Mouse (Mus musculus): ENCODE measurements around the gene Cep152.

Gene Cep152

DNA sequence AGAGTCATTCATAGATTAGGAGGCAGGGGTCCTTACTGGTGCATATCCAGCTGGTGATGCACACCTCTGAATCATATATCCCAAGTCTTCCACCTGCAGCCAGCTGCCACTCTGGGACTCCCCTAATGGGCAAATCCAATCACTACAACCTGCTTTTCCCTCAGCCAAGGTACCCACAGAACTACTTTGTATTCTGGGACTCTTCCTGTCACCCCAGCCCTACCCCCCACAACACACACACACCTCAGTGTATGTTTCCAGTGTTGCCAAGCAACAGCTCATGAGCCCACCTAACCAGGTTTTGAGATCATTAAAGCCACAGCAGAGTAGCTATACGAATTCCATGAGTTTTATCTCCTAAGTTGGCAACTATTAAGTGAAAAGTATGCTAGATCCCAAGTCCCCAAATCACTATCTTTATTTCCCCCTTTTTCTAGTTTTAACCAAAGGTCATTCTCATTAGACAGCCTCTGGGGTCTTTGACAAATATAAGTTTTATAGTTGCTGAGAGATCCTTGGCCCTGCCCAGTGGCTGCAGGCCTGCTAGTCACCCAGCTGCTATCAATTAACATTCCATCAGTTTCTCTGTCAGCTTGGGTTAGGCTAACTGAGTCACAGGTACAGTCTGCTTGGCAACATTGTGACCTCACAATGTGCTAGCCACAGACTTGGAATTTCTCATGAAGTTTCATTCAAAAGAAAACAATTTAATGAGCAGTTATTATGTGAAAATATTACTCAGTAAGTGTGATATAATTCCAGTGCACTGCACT is 75.9 kb downstream of the Cep152 start:
- no peak for DNase-seq

- DNase-seq: no peak
Measured at GRCm38 (mm10) chr2:125544986-125545385, 79.9 kb downstream of the Cep152 start.

DNA sequence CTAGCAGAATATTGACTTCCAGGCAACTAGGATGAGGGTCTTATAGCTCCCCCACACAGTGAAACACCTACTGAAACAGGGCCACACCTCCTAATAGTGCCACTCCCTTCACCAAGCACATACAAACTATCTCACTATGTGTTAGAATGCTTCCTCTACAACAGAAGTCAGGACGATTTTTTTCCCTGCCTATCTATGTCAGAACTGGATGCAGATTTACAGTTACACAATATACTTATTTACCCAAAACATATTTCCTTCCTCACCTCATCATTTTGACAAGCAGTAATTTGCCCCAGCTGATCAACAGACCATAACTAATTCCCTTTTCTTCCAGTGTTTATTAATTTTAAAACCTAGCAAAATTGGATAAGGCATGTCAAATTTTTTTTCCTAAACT is 81.3 kb downstream of the Cep152 start:
- DNase-seq: no peak

DNA sequence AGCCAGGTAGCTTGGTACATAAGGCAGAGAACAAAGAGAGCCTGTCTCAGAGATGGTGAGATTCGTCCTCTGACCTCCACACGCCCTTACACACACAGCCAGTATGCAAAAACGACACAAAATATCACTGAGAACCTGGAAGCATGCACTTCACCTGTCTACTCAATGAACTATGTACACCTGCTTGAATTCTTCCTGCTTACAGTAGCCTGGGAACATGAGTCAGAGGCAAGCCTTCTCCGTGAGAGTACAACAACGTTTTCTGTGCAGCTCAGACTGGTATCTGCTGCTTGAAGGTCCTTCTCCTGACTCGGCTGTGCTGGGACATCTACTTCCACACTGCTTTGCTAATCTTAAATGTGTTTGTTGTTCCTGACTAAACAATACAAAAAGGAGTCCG is 83.5 kb downstream of the Cep152 start:
- DNase-seq: no peak

DNA sequence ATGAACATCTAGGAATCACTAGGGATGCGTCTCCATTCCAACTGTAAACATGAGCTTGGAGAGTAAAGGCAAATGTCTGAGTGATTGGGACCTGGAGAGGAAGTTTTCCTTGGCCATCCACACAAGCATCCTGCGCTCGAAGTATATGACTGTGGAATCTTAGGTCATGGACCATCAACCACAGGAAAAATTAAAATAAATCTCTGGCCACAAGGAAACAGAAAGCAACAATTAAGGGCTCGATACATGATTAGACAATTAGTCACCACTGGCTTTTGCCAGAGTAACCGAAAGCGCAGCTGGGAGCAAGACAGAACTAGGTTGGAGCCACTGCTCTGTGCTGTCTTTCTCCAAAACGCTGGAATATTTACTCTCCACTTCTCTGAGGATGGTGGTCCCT is 84.3 kb downstream of the Cep152 start:
- no peak for DNase-seq

GRCm38 (mm10) chr2:125539640-125540039 is 85.3 kb downstream of the Cep152 start:
- DNase-seq: no peak

DNA sequence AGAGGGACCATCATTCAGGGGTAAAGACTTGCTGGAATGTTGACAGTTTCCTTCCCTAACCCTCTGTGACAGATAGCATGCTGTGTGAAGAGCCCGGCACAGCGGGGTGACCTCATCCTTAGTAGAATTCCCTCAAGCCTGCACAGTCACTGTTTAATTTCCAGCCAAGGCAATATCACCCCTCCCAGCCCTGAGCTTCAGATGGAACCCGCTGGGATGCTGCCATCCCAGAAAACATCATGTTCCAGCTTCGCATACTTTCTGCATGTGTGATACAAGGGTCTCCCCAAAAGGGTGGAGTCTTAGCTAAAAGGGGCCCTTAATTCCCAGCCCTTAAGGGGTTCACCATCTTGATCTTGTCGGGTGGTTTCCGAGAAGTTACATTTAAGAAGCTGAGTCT is 94.2 kb downstream of the Cep152 start:
- no peak for DNase-seq

- no peak for DNase-seq
Measured at GRCm38 (mm10) chr2:125526566-125526965, 98.3 kb downstream of the Cep152 start.

DNA sequence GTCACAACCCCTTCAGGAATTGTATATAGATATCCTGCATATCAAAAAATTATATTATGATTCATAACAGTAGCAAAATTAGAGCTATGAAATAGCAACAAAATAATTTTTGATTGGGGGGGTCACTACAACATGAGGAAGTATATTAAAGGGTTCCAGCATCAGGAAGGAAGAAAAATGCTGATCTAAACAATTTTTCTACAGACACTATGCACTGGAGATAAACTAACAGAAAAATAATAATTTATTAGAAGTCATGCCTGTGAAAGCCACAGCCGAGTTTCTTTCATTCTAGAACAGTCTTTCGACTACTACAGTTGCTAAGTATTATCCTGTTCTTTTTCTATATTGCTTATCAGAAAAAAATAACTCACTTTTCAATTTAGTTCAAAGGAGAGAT is 99.4 kb downstream of the Cep152 start:
- no peak for DNase-seq

DNA sequence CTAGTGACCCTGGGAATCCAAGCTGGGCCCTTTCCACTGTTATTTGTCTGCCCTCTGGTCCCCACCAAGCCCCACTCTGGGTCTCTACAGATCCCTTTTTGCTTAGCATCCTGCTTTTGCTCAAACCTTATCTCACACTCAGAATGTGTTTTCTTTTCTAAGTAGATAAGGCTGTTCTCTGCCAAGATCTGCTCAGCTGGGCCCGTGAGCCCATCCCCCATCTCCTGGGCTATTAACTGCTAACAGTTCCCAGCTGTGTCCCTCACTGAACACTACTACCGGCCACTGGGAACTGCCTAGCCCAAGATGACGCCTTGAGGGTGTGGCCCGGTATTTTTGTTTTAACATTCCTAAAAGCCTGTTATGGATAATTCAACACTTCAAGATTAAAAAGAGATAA is 108.3 kb downstream of the Cep152 start:
- no peak for DNase-seq

DNA sequence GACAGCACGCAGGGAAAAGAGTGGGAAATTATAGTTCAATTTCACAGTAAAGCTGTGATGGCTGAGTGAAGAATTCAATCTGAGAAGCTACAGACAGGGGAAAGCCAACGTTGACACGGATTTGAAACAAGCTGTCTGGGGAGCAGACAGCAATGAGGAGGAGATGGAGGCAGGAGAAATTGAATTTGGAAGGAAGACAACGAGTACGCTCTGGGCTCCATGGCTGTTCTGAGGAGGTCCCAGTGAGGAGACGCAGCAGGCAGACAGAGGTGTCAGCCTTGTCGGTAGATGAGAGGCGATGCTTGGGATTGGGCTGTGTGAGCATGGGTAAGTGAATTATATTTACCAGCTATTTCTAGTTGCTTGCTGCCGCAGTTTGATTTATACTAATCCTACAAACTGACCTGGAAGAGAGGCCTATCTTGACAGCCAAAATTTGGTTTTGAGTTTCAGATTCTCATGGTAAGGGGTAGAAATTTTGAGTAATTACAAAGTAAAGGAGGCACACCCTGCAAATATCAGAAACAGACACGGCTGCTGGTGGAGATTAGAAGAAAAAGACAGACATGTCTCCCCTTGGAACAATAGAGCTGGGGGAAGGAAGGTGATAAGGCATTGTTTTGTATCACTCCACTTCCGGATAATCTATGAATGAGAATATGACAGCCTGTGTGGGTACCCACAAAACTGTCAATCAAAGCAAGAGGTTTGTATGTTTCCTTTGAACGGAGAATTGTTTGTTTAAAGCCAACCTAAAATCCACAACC is 109.4 kb downstream of the Cep152 start:
- DNase-seq: no peak

- no peak for DNase-seq
Measured at GRCm38 (mm10) chr2:125514391-125514790, 110.5 kb downstream of the Cep152 start.

All from thymus, adult 18-20 months (tissue).